Mouse (Mus musculus) cerebellum, adult 2 months (tissue): ENCODE measurements around the gene Tsn.

Experiments
- CTCF ChIP-seq: fragments of 200-500 bp; IDR thresholded peaks from 2 replicates; pipeline ENCODE4 v1.5.1; 2011; ENCODE audit warnings: low read depth, mild to moderate bottlenecking, control low read depth, low read length, moderate library complexity, borderline replicate concordance; ENCODE audit not compliant: insufficient read depth
- POLR2A ChIP-seq: fragments of 200-500 bp; IDR thresholded peaks from 2 replicates; pipeline ENCODE4 v1.6.1; 2011; ENCODE audit warnings: low read length, control low read depth, borderline replicate concordance; ENCODE audit not compliant: insufficient read depth

DNA sequence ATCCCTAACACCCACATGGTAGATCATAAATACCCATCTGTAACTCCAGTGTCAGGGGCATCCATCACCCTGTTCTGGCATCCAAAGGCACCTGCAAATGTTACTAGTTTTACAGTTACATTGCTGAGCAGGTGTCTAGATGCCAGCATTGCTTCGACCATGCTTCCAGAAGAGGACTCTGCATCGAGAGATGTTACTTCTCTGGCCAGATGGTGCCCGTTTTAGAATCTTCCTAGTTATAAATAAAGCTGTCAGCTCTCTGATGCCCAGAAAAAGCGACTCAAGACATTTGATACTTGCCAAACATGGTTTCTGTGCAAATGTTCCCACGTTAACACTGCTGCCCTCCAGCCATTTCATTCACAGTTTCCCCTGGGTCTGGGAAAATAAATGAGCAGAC, 26.4 kb upstream of the Tsn start:
- no peak for TF ChIP-seq POLR2A
- TF ChIP-seq CTCF, result no peak
